Mouse (Mus musculus) gonadal fat pad, adult 2 months (tissue): Measurements from ENCODE around the gene Srl. TPM values are rescaled to one million over a fixed set of nuclear protein-coding genes. Genes with fewer than 3 reads are reported as not detected.
"Not testable (repeated sequence)": the region's sequence is repeated elsewhere in the genome, so short reads cannot be mapped to it uniquely, and the experiment has no call there.

Experiments used
- DNase-seq: peaks from one replicate; pipeline ENCODE4 v3.0.0-alpha.2; 2012; ENCODE audit warnings: low read depth
- polyA plus RNA-seq: library from polyadenylated mRNA; depleted of rRNA; stranded (reverse); fragments of >200 nt; gene quantifications from 2 replicates; pipeline ENCODE4 v1.2.3, GENCODE M21; 2012

The Srl gene
- polyA plus RNA-seq, 1 experiment, result 4.6 TPM

- no peak for DNase-seq
Observed at GRCm38 (mm10) chr16:4552829-4553550, 11.4 kb upstream of the Srl start.

GRCm38 (mm10) chr16:4551885-4552284, 10.3 kb upstream of the Srl start:
- DNase-seq, result no peak

GRCm38 (mm10) chr16:4551056-4551455, 9.4 kb upstream of the Srl start:
- DNase-seq, result no peak

- DNase-seq, result no peak
Observed at GRCm38 (mm10) chr16:4548953-4549688, 7.5 kb upstream of the Srl start.

- DNase-seq, result no peak
Observed at GRCm38 (mm10) chr16:4547611-4548010, 6.0 kb upstream of the Srl start.

- no peak for DNase-seq
Observed at GRCm38 (mm10) chr16:4546838-4547237, 5.2 kb upstream of the Srl start.

- no peak for DNase-seq
Observed at GRCm38 (mm10) chr16:4544845-4545244, 3.2 kb upstream of the Srl start.

- DNase-seq, result no peak
Observed at GRCm38 (mm10) chr16:4543266-4543665, 1.6 kb upstream of the Srl start.

GRCm38 (mm10) chr16:4542236-4542774, 689 bp upstream of the Srl start:
- DNase-seq, result no peak

GRCm38 (mm10) chr16:4541033-4541432, 583 bp downstream of the Srl start:
- no peak for DNase-seq

- DNase-seq, result no peak
Observed at GRCm38 (mm10) chr16:4540064-4540775, 1.4 kb downstream of the Srl start.

- no peak for DNase-seq
Observed at GRCm38 (mm10) chr16:4539521-4539920, 2.1 kb downstream of the Srl start.

GRCm38 (mm10) chr16:4537616-4538358, 3.8 kb downstream of the Srl start:
- DNase-seq, result no peak

- not testable (repeated sequence) for DNase-seq
Observed at GRCm38 (mm10) chr16:4527373-4527772, 14.2 kb downstream of the Srl start.

- no peak for DNase-seq
Observed at GRCm38 (mm10) chr16:4523313-4524004, 18.2 kb downstream of the Srl start.

GRCm38 (mm10) chr16:4522879-4523278, 18.7 kb downstream of the Srl start:
- DNase-seq, result no peak

GRCm38 (mm10) chr16:4521735-4522530, 19.7 kb downstream of the Srl start:
- DNase-seq, result no peak

- DNase-seq, result no peak
Observed at GRCm38 (mm10) chr16:4521074-4521667, 20.4 kb downstream of the Srl start.

- DNase-seq, result no peak
Observed at GRCm38 (mm10) chr16:4520673-4521072, 20.9 kb downstream of the Srl start.

- no peak for DNase-seq
Observed at GRCm38 (mm10) chr16:4519825-4520224, 21.8 kb downstream of the Srl start.
